Mouse (Mus musculus): ENCODE results near the gene Zfp541. TPM values are rescaled to one million over a fixed set of nuclear protein-coding genes. Genes with fewer than 3 reads are reported as not detected.

The Zfp541 gene
- polyA plus RNA-seq, 1 experiment from 2014 or later = 0.16 TPM

Other genes starting within 250 kb of the Zfp541 start
- gene Obox6, start 222.1 kb upstream of the Zfp541 start, polyA plus RNA-seq (2014; fragmentation: Nextera tagmentation; extraction: Ambion mirVana) = not detected in 2 replicates
- gene Crx, start 181.8 kb upstream of the Zfp541 start, polyA plus RNA-seq (2014; fragmentation: Nextera tagmentation; extraction: Ambion mirVana) = not detected in 2 replicates
- gene Crxos, start 179.2 kb upstream of the Zfp541 start, polyA plus RNA-seq (2014; fragmentation: Nextera tagmentation; extraction: Ambion mirVana) = 0.41 TPM in 1 of 2 replicates, not detected in the other
- 1,554 and 1,615 TPM in 2 replicates for gene Selenow, start 139.4 kb upstream of the Zfp541 start, polyA plus RNA-seq (2014; fragmentation: Nextera tagmentation; extraction: Ambion mirVana)
- gene Nop53, start 115.7 kb upstream of the Zfp541 start, polyA plus RNA-seq (2014; fragmentation: Nextera tagmentation; extraction: Ambion mirVana) = 113 and 114 TPM in 2 replicates
- 5.6 and 6.6 TPM in 2 replicates for gene Ehd2, start 94.2 kb upstream of the Zfp541 start, polyA plus RNA-seq (2014; fragmentation: Nextera tagmentation; extraction: Ambion mirVana)
- 7.9 and 8.8 TPM in 2 replicates for gene Bicra, start 13.9 kb upstream of the Zfp541 start, polyA plus RNA-seq (2014; fragmentation: Nextera tagmentation; extraction: Ambion mirVana)
- gene Napa, start 36.6 kb downstream of the Zfp541 start, polyA plus RNA-seq (2014; fragmentation: Nextera tagmentation; extraction: Ambion mirVana) = 202 and 214 TPM in 2 replicates
- 34.8 and 37.1 TPM in 2 replicates for gene Kptn, start 58.1 kb downstream of the Zfp541 start, polyA plus RNA-seq (2014; fragmentation: Nextera tagmentation; extraction: Ambion mirVana)
- gene Slc8a2, start 68.0 kb downstream of the Zfp541 start, polyA plus RNA-seq (2014; fragmentation: Nextera tagmentation; extraction: Ambion mirVana) = 0.95 and 1.4 TPM in 2 replicates
- gene Meis3, start 113.3 kb downstream of the Zfp541 start, polyA plus RNA-seq (2014; fragmentation: Nextera tagmentation; extraction: Ambion mirVana) = 98.4 and 121 TPM in 2 replicates
- 7.8 and 9.9 TPM in 2 replicates for gene Dhx34, start 160.2 kb downstream of the Zfp541 start, polyA plus RNA-seq (2014; fragmentation: Nextera tagmentation; extraction: Ambion mirVana)
- gene C5ar2, start 182.3 kb downstream of the Zfp541 start, polyA plus RNA-seq (2014; fragmentation: Nextera tagmentation; extraction: Ambion mirVana) = 0.13 TPM in 1 of 2 replicates, not detected in the other
- 2.1 and 2.8 TPM in 2 replicates for gene C5ar1, start 197.7 kb downstream of the Zfp541 start, polyA plus RNA-seq (2014; fragmentation: Nextera tagmentation; extraction: Ambion mirVana)
- gene Inafm1, start 211.8 kb downstream of the Zfp541 start, polyA plus RNA-seq (2014; fragmentation: Nextera tagmentation; extraction: Ambion mirVana) = 51.3 and 51.6 TPM in 2 replicates
- gene Ccdc9, start 225.0 kb downstream of the Zfp541 start, polyA plus RNA-seq (2014; fragmentation: Nextera tagmentation; extraction: Ambion mirVana) = 17.0 TPM in 2 replicates
- 20.3 and 21.0 TPM in 2 replicates for gene Bbc3, start 246.6 kb downstream of the Zfp541 start, polyA plus RNA-seq (2014; fragmentation: Nextera tagmentation; extraction: Ambion mirVana)